Mouse (Mus musculus): ENCODE measurements around the gene Tnp2.

Tnp2 gene

DNA sequence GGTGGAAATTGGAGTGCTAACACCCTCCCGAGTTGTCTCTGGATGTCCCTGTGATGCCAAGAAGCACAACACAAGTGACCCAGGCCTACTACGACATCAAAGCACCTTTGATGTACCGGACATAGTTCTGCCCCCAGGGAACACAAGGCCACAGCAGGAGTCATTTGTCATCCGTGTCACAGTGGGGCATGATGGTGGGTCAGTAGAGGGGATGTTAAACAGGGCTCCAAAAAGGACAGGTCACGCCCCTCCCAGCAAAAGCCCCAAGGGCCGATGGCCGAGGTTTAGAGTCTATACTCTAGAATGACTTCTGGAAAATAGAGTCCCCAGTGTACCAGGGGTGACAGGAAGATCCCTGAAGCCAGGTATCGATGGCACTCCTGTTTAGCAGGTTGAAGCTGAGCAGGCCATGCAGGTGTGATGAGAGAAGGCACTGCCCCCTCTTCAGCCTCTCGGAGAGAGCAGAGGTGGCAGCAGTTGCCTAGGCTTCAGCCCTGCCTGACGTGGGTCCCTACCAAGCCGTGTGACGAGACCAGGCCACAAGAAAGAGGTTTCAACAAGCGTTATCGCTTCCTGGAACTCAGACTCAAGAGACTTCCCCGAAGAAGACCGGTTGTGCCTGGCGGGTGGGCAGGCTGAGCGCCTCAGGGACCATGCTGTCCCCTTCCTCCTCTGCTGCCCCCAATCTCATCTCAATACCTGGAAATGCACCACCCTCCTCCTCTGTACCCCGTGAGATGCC, 16.5 kb downstream of the Tnp2 start:
- in situ Hi-C loops (cut with MboI, MseI), result loop anchor here (5.0 kb wide), 1 partner anchor 110 kb away; no protein-coding TSS in a partner anchor

DNA sequence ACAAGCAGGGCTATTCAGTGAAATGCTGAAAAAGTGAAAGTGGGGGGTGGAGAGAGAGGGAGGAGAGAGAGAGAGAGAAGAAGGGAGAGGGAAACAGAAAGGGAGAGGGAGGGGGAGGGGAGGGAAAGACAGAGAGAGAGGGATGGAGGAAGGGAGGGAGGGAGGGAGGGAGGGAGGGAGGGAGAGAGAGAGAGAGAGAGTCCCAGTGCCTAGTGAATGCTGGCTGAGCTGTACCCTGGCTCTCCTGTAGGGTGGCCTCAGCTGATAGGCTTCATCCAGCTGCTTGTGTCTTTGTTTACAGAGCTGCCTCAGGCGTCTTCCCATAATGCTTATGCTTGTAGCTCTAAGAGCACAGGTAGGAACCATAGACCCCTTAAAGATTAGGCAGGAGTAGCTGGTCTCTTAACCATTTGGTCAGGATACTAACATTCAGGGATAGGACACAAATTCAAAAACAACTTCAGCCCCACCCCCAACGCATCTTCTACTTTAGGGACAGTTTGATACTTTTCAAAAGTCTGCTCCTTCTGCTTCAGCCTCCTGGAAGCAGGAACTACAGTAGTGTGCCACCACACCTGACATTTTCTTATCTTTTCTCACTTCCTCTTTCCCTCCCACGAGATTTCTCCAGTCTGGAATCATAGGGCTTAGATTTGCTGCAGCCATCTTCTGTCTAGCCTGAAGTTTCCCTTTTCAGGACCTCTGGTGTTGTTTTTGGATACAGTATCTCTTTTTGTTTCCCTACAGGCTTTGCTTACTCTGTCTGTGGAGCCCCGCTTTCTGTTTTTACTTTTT, 17.7 kb downstream of the Tnp2 start:
- in situ Hi-C loops (cut with MboI, MseI), result loop anchor here (5.0 kb wide), 1 partner anchor 108 kb away; no protein-coding TSS in a partner anchor

DNA sequence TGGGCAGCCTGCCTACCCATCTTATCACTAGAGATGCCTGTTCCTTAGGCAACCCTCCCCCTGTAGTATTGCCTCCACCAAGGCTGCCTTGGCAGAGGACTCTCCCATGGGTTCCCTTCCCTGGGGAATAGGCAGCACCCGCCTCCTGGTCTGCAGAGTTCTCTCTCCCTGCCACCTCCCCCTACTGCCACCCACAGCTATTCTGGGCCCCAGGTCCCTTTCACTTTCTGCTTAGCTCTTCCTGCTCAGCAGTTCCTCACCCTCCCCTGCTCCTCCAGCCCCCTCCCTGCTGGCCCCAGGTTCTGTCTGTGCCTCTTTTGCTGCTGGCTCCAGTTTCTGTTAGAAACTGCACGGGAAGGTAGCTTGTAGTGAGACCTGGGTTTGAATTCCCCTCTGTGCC, 18.8 kb downstream of the Tnp2 start:
- in situ Hi-C loops (cut with MboI, MseI), result loop anchor here (5.0 kb wide), 1 partner anchor 107 kb away; no protein-coding TSS in a partner anchor

DNA sequence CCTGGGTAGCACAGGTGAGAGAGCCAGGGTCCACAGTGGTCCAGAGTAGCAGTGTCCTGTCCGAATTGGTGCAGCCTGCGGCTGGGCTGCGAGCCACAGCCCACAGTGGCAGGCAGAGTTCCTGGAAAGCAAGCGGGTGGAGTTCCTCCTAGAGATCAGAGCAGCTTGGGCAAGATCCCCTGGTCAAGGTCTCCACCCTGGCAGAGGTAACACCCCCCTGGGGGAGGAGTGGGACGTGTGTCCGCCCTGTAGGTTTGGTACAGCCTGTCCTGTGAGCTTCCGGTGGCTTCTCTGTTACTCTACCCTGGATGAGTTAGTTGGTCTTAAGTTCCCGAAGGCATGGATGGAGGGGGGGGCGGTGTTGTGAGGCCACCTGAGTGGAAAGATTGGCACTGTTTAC, 19.6 kb downstream of the Tnp2 start:
- in situ Hi-C loops (cut with MboI, MseI), result no loop called here

DNA sequence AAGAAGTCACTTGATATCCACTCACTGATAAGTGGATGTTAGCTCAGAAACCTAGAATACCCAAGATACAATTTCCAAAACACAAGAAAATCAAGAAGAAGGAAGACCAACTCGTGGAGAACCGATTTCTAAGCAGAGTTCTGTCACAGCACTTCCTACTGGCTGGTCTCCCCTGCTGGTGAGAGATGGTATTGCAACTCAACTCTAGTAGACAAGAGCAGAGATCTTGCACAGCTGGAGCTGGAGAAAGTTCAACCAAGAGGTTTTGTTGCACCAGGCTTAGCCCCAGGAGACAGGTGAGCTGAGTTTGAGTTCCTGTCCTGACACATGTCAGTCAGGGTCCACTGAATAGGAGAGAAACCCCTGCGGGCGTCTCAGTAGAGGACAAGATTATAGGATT, 21.3 kb downstream of the Tnp2 start:
- in situ Hi-C loops (cut with MboI, MseI), result no loop called here

DNA sequence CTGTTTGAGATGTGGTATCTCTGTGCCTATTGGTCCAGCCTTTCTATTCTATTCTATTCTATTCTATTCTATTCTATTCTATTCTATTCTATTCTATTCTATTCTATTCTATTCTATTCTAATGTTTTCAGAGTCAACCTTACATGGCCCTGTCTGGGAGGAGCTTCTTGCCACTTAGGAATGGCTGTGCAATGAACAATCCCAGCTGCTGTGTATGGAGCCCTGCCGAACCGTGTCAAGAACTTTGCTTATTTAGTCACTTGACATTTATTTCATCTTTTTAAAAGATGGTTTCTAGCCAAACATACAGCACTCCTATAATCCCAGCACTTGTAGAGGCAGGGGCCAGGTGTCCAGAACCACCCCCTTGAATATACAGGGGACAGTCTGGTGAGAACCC, 24.1 kb downstream of the Tnp2 start:
- in situ Hi-C loops (cut with MboI, MseI), result no loop called here

DNA sequence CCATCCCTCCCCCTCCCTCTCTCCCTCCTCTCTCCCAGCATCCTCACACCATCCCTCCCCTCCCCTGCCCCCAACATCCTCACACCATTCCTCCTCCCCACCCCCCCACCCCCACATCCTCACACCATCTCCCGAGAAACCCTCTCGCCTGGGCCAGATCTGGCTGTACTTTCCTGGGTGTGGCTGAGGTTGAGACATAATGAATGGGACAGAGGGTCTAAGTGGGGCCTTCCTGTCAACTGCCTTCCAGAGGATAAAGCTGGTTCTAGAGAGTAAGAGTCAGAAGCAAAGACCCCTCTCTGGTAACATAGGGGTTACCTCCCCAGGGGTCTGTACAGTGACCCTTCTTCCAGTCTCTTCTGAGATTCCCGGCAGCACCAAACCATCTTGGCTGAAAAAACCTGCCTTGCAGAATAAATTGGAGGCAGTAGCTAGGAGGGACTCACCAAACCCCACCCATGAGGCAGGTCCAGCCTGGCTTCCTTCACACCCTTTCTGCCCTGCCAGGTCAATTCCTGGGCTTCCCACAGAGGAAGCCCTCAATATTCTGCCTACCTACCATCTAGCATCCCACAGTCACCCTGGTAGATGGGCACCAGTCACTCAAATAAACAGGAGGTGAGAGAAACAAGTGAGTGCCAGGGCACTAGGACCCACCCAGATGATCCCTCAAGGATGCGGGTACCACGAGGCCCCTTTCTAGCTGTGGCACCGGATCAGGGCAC, 24.8 kb downstream of the Tnp2 start:
- in situ Hi-C loops (cut with MboI, MseI), result no loop called here

DNA sequence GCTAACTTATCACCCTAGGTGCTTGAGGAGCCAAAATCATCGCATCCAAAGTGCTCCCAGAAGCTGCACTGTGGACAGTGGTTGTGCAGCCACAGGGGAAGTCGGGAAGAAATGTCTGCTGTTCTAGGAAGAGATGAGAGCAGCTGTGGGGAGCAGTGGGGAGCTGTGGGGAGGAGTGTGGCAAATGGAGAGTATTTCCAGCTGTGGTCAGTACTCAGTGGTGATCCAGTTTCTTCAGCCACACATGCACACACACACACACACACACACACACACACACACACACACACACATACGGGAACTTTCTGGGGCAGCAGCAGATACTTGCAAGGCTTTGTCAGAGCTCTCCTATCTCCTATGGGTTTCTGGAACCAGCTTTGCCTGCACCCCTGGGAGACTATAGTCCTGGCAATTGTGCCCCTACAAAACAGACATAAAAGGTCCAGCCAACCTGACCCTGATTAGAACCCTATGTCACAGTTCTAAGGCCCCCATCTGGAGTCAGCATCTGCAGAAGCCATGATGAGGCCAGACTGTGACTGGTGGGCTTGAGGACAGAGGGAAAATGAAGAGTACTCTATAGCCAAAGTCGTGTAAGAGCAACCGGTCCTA, 25.8 kb downstream of the Tnp2 start:
- in situ Hi-C loops (cut with MboI, MseI), result no loop called here

DNA sequence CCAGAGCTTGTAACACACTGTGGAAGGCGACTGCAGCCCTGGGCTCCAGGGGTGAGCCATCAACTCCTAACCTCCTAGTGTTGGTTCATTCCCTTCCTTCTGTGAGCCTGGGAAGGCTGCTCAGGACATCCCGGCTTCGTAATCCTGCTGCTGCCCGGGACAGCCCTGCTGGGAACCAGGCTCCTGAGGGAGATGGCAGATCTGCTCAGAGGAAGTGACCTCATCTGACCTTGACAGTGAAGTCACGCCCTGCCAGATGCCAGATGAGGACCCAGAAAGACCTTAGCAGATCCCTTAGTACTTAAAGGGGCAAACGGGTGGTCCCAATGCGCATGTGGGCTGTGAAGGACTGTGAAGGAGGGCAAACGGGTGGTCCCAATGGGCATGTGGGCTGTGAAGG, 27.3 kb downstream of the Tnp2 start:
- in situ Hi-C loops (cut with MboI, MseI), result no loop called here

DNA sequence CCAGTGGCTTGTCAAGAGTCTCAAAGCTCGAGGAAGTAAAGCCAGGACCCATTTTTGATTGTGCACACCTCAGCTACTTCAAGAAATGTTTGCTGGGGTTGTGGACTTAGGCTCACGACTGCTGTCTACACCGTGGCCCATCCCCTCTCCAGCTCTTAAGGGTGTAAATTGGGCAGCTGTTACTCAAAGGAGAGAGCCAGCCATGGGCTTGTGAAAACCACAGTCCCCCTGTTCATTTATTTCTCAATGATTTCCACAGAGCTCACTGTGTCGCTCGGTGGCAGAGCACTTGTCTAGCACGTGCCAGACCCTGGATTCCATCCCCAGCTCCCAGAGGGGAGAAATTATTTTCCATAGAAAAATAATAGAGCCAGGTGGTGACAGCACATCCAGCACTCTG, 32.3 kb downstream of the Tnp2 start:
- in situ Hi-C loops (cut with MboI, MseI), result no loop called here

DNA sequence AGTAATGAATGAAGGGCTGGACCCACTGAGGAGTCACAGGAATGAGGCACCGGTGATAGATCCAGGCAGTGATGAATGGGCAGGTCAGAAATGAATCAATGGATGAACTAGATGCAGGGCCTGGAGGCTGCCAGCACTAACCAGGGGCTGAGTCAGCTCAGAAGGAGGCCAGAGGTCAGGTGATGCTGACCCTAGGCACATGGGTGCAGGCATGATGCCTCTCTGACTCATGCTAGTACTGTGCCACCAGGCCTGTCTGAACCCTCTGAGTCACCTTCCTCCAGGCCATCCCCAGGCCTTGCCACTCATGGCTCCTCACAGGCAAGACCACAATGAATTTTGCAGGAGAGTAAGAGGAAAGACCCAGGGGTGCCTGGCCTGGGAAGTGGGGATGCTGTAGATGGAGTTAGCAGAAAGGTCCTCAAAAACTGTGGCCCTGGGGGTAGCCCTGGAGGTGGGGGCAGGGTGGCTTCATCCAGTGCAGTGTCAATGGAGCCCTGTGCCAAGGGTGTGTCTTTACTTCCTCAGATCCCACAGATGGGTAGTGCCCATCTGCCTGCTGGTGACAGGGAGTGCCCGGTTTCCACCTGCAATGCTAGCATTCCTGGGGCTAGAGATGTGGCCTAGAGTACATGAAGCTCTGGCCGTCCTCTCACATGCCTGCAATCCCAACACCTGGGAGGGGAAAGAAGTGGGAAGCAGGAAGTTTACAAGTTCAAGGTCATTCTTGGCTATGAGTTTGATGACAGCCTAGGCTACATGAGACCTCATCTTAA, 33.8 kb downstream of the Tnp2 start:
- in situ Hi-C loops (cut with MboI, MseI), result no loop called here

DNA sequence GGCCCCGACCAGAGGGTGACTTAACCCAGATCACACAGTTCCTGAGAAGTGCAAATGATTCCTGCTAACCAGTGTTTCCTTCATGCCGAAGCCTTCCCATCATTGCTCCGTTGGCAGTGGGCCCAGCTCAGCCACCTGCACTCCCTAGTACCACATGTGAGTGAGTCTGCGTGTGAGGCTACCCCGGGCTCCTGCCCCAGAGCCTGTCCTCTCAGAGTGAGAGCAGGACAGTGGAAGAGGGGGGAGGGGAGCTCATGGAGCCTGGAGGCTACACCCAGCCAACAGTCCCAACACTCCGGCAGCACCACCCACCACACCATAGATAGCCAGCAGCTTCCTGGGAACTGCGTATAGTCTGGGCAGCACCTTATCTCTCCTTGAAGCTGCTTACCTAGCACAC, 38.6 kb downstream of the Tnp2 start:
- in situ Hi-C loops (cut with MboI, MseI), result no loop called here

DNA sequence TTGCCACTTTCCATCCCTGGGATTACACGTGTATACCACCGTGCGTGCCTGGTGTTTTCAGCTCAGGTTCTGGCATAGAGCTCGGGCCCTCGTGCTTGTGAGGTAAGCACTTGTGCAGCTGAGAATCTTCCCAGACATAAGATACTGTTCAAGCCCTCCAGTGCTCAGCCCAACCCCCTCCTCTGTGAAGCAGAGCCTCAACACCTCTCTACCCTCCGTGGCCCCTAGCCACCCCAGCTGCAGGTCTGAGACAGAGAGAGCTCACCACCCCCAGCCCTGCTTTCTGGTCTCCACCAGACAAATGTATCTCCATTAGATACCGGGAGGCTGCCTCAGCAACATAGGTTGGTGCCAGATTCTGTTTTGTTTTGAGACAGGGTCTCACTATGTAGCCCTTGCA, 39.2 kb downstream of the Tnp2 start:
- in situ Hi-C loops (cut with MboI, MseI), result no loop called here

DNA sequence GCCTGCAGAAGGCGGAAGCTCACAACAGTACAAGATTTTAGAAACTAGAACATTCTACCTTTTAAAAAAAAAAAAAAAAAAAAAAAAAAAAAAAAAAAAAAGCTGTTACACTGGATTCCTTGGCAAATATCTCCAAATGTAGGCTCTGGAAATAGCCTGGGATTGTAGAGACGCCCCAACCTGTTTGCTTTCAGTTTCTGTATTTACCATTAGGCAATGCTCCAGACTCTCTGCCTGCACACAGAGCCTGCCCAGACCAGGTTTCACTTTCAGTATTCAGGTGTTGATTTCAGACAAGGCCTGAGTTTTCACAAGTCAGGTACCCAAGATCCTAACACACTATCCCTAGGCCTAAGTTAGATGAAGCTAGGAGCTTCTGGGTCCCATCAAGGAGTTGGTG, 47.4 kb downstream of the Tnp2 start:
- in situ Hi-C loops (cut with MboI, MseI), result no loop called here

DNA sequence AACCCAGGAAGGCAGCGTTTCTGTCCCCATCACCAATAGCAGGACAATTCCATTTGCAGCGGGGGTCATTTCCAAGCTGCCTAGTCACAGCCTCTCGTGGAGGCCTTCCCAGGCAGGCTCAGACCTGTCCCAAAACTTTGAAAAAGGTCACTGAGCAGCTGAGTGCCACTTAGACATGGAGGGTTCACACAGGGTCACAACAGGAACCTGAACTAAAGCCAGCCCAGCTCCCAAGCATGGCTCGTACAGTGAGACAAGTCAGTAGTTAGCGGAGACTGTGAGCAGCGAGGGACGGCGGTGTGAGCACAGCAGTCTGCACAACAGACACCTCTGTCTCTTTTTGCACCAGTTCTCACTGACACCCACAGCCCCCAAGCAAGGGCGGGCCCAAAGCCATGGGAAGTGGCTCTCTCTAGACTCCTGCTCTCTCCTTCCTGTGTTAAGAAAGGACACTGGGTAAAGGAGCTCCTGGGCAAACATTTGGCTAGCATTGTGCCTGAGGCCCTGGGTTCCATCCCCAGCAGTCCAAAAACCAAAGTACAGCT, 48.5 kb downstream of the Tnp2 start:
- in situ Hi-C loops (cut with MboI, MseI), result loop anchor here (5.0 kb wide), 1 partner anchor 78 kb away; no protein-coding TSS in a partner anchor

DNA sequence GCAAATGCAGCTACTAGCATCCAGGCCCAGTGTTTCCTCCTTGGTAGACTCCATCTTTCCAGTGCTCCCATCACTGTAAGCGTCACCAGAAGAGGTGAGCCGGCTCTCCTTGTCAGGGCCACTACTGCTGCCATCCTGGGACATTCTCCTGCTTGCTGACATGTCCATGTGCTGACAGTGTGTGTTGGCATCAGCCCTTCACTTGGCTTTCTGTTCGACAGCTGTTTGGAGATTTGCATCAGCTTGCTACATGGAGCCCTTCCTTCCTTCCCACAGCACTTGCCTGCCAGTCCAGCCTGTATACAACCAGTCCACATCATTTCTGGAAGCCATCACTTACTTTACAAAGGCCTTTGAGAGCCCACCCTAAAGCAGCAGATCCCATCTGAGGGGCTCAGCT, 49.6 kb downstream of the Tnp2 start:
- in situ Hi-C loops (cut with MboI, MseI), result loop anchor here (5.0 kb wide), 1 partner anchor 77 kb away; no protein-coding TSS in a partner anchor

Data from regulatory T cell (primary cell).